Mouse (Mus musculus): Measurements from ENCODE around the gene Uap1. TPM values are rescaled to one million over a fixed set of nuclear protein-coding genes. Genes with fewer than 3 reads are reported as not detected.
A peak's percentile ranks its signal among the peaks of the same experiment; 100 is the strongest.

The Uap1 gene
- polyA plus RNA-seq, 1 experiment: 19.4 TPM

- no peak for DNase-seq
- TF ChIP-seq CTCF (IDR thresholded peaks at IDR 0.05; ENCODE audit: insufficient read depth, low read length) (0 out of 2 replicates have a peak, but pooled peaks have one; percentile 18), POLR2A (IDR thresholded peaks at IDR 0.05; ENCODE audit: borderline replicate concordance, extremely low read depth, low read depth, low read length) (no peak)
- H3K4me1 ChIP-seq (ENCODE audit: control insufficient read depth, insufficient read depth, low read length): no peaks in the 10 kb centered on the region
- H3K4me3 ChIP-seq (replicated peaks; ENCODE audit: extremely low read depth, low read depth, low read length): no peak overlapping the region
- WGBS: 80% methylated on average over 3 of the region's 3 CpGs
Measured at GRCm38 (mm10) chr1:170200379-170200778, 25.6 kb upstream of the Uap1 start.

- no peak overlapping the region for H3K4me3 ChIP-seq (replicated peaks; ENCODE audit: extremely low read depth, low read depth, low read length)
- H3K4me1 ChIP-seq (ENCODE audit: control insufficient read depth, insufficient read depth, low read length): no peaks in the 10 kb centered on the region
- WGBS: 94% methylated on average over 8 of the region's 8 CpGs
- no peak for DNase-seq
- TF ChIP-seq CTCF (IDR thresholded peaks at IDR 0.05; ENCODE audit: insufficient read depth, low read length) (no peak), POLR2A (IDR thresholded peaks at IDR 0.05; ENCODE audit: borderline replicate concordance, extremely low read depth, low read depth, low read length) (no peak)
Measured at GRCm38 (mm10) chr1:170196211-170196610, 21.5 kb upstream of the Uap1 start.

- 98% methylated on average over 1 of the region's 1 CpGs for WGBS
- Histone ChIP-seq H3K4me3 (replicated peaks; ENCODE audit: extremely low read depth, low read depth, low read length) (no peak overlapping the region), H3K4me1 (ENCODE audit: control insufficient read depth, insufficient read depth, low read length) (no peaks in the 10 kb centered on the region; the same call in 1 of the 2 replicates)
- DNase-seq: no peak
- TF ChIP-seq POLR2A (IDR thresholded peaks at IDR 0.05; ENCODE audit: borderline replicate concordance, extremely low read depth, low read depth, low read length) (no peak), CTCF (IDR thresholded peaks at IDR 0.05; ENCODE audit: insufficient read depth, low read length) (no peak)
Measured at GRCm38 (mm10) chr1:170191925-170192324, 17.2 kb upstream of the Uap1 start.

GRCm38 (mm10) chr1:170190225-170190624 is 15.5 kb upstream of the Uap1 start:
- no peaks in the 10 kb centered on the region; the same call in 1 of the 2 replicates for H3K4me1 ChIP-seq (ENCODE audit: control insufficient read depth, insufficient read depth, low read length)
- H3K4me3 ChIP-seq (replicated peaks; ENCODE audit: extremely low read depth, low read depth, low read length): no peak overlapping the region
- TF ChIP-seq POLR2A (IDR thresholded peaks at IDR 0.05; ENCODE audit: borderline replicate concordance, extremely low read depth, low read depth, low read length) (no peak), CTCF (IDR thresholded peaks at IDR 0.05; ENCODE audit: insufficient read depth, low read length) (no peak)
- WGBS: 83% methylated on average over 4 of the region's 4 CpGs
- DNase-seq: no peak

- Histone ChIP-seq H3K4me3 (replicated peaks; ENCODE audit: extremely low read depth, low read depth, low read length) (no peak overlapping the region), H3K4me1 (ENCODE audit: control insufficient read depth, insufficient read depth, low read length) (no peaks in the 10 kb centered on the region; the same call in 1 of the 2 replicates)
- 46% methylated on average over 11 of the region's 11 CpGs for WGBS
- DNase-seq: no peak
- TF ChIP-seq CTCF (IDR thresholded peaks at IDR 0.05; ENCODE audit: insufficient read depth, low read length) (no peak), POLR2A (IDR thresholded peaks at IDR 0.05; ENCODE audit: borderline replicate concordance, extremely low read depth, low read depth, low read length) (no peak)
Measured at GRCm38 (mm10) chr1:170188601-170189000, 13.8 kb upstream of the Uap1 start.

- WGBS: 74% methylated on average over 5 of the region's 5 CpGs
- DNase-seq: no peak
- TF ChIP-seq CTCF (IDR thresholded peaks at IDR 0.05; ENCODE audit: insufficient read depth, low read length): no peak
- no peak for TF ChIP-seq POLR2A (IDR thresholded peaks at IDR 0.05; ENCODE audit: borderline replicate concordance, extremely low read depth, low read depth, low read length)
- Histone ChIP-seq H3K4me3 (replicated peaks; ENCODE audit: extremely low read depth, low read depth, low read length) (no peak overlapping the region), H3K4me1 (ENCODE audit: control insufficient read depth, insufficient read depth, low read length) (no peaks in the 10 kb centered on the region; the same call in 1 of the 2 replicates)
Measured at GRCm38 (mm10) chr1:170186531-170186930, 11.8 kb upstream of the Uap1 start.

- no peak for DNase-seq
- H3K4me3 ChIP-seq (replicated peaks; ENCODE audit: extremely low read depth, low read depth, low read length): no peak overlapping the region
- TF ChIP-seq POLR2A (IDR thresholded peaks at IDR 0.05; ENCODE audit: borderline replicate concordance, extremely low read depth, low read depth, low read length) (no peak), CTCF (IDR thresholded peaks at IDR 0.05; ENCODE audit: insufficient read depth, low read length) (no peak)
- H3K4me1 ChIP-seq (ENCODE audit: control insufficient read depth, insufficient read depth, low read length): no peaks in the 10 kb centered on the region; the same call in 1 of the 2 replicates
- 86% methylated on average over 3 of the region's 3 CpGs for WGBS
Measured at GRCm38 (mm10) chr1:170185137-170185536, 10.4 kb upstream of the Uap1 start.

GRCm38 (mm10) chr1:170182706-170183105 is 7.9 kb upstream of the Uap1 start:
- Histone ChIP-seq H3K4me3 (replicated peaks; ENCODE audit: extremely low read depth, low read depth, low read length) (no peak overlapping the region), H3K4me1 (ENCODE audit: control insufficient read depth, insufficient read depth, low read length) (no peaks in the 10 kb centered on the region)
- no peak for TF ChIP-seq POLR2A (IDR thresholded peaks at IDR 0.05; ENCODE audit: borderline replicate concordance, extremely low read depth, low read depth, low read length)
- no peak for TF ChIP-seq CTCF (IDR thresholded peaks at IDR 0.05; ENCODE audit: insufficient read depth, low read length)
- DNase-seq: no peak

GRCm38 (mm10) chr1:170176661-170177239 is 2.0 kb upstream of the Uap1 start:
- Histone ChIP-seq H3K4me3 (replicated peaks; ENCODE audit: extremely low read depth, low read depth, low read length) (no peak overlapping the region), H3K4me1 (ENCODE audit: control insufficient read depth, insufficient read depth, low read length) (peaks cover 6% of the 10 kb centered on the region)
- TF ChIP-seq CTCF (IDR thresholded peaks at IDR 0.05; ENCODE audit: insufficient read depth, low read length) (no peak), POLR2A (IDR thresholded peaks at IDR 0.05; ENCODE audit: borderline replicate concordance, extremely low read depth, low read depth, low read length) (no peak)
- no peak for DNase-seq
- 69% methylated on average over 8 of the region's 8 CpGs for WGBS

GRCm38 (mm10) chr1:170175848-170176247 is 1.1 kb upstream of the Uap1 start:
- H3K4me1 ChIP-seq (ENCODE audit: control insufficient read depth, insufficient read depth, low read length): peaks cover 6% of the 10 kb centered on the region
- no peak overlapping the region for H3K4me3 ChIP-seq (replicated peaks; ENCODE audit: extremely low read depth, low read depth, low read length)
- TF ChIP-seq POLR2A (IDR thresholded peaks at IDR 0.05; ENCODE audit: borderline replicate concordance, extremely low read depth, low read depth, low read length): no peak
- no peak for TF ChIP-seq CTCF (IDR thresholded peaks at IDR 0.05; ENCODE audit: insufficient read depth, low read length)
- DNase-seq: no peak
- WGBS: 35% methylated on average over 6 of the region's 6 CpGs
